Mouse (Mus musculus): Measurements from ENCODE around the gene P2ry14. TPM values are rescaled to one million over a fixed set of nuclear protein-coding genes. Genes with fewer than 3 reads are reported as not detected.

P2ry14 gene
- total and polyA plus RNA-seq, 3 experiments: 0.08 to 0.13 TPM; not detected in 1

DNA sequence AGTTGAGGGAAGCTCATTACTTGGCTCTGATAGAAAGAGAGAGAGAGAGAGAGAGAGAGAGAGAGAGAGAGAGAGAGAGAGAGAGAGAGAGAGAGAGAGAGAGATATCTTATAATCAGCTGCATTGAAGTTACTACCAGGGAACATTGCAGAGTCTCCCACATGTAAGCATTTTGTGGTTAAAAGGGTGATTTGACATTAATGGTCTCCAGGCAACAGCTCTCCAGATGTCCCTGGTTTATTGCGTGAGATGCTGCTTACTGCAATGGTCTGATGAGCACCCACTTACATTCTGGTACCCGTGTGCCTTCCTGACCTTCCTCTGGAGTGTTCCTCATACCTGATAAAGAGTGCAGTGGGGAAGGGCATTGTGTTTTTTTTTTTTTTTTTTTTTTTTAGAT lies 1.5 kb upstream of the P2ry14 start:
- H3K27ac ChIP-seq (ENCODE audit: control insufficient read depth, low read depth, low read length): no peak overlapping the region
- no peaks in the 10 kb centered on the region for H3K9me3 ChIP-seq (replicated peaks; ENCODE audit: insufficient read depth, low read length)
- no peak overlapping the region for H3K9ac ChIP-seq (ENCODE audit: control insufficient read depth, low read depth, low read length, poor library complexity, severe bottlenecking)
- peaks cover 10 to 11% of the 10 kb centered on the region in 2 experiments; a peak in 3 of 4 replicates for H3K4me1 ChIP-seq (ENCODE audit: control insufficient read depth in 1 of 2, insufficient read depth in 2 of 2, low read length in 2 of 2)
- TF ChIP-seq JUND (IDR thresholded peaks at IDR 0.05; ENCODE audit: low read depth, low read length) (peak; percentile 76; the same call in 1 of the 2 replicates), CHD2 (IDR thresholded peaks at IDR 0.05; ENCODE audit: low read length) (no peak), ETS1 (IDR thresholded peaks at IDR 0.05; ENCODE audit: low read depth, low read length) (no peak)
- H3K27me3 ChIP-seq (ENCODE audit: control insufficient read depth in 1 of 2, insufficient read depth in 2 of 2, low read length in 2 of 2): no peaks in the 10 kb centered on the region
- peaks cover 0 to 21% of the 10 kb centered on the region in 2 experiments; a peak in 2 of 4 replicates for H3K36me3 ChIP-seq (ENCODE audit: control insufficient read depth in 1 of 2, insufficient read depth in 2 of 2, low read length in 2 of 2)
- DNase-seq (ENCODE audit: low read depth, low spot score): no peak
- no peaks in the 10 kb centered on the region for H3K79me2 ChIP-seq (ENCODE audit: control insufficient read depth, insufficient read depth, low read length, poor library complexity)
- H3K4me3 ChIP-seq (ENCODE audit: control insufficient read depth in 1 of 2, insufficient read depth in 1 of 2, low read depth in 2 of 2, low read length in 2 of 2): no peak overlapping the region

DNA sequence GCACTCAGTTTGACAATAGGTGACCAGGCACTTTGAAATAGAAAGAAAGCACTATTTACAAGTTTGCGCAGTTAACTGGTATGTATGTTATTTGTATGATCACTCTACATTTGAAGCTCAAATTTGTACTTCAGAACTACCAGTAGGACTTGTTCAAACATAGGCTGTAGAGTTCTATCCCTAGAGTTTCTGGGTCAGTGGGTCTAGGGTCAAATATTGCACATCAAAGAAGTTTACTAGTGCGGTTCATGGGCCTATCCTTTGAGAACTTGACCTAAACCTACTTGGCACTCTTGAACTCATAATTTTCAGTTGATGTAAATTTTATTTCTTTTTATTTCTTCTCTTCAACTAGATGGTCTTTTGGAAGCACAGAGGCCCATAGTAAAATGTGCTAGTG lies 2.8 kb downstream of the P2ry14 start:
- no peak for DNase-seq (ENCODE audit: low read depth, low spot score)
- Histone ChIP-seq H3K36me3 (ENCODE audit: control insufficient read depth in 1 of 2, insufficient read depth in 2 of 2, low read length in 2 of 2) (peaks cover 0 to 29% of the 10 kb centered on the region in 2 experiments; a peak in 2 of 4 replicates), H3K9me3 (replicated peaks; ENCODE audit: insufficient read depth, low read length) (no peaks in the 10 kb centered on the region), H3K9ac (ENCODE audit: control insufficient read depth, low read depth, low read length, poor library complexity, severe bottlenecking) (no peak overlapping the region), H3K27ac (ENCODE audit: control insufficient read depth, low read depth, low read length) (no peak overlapping the region), H3K79me2 (ENCODE audit: control insufficient read depth, insufficient read depth, low read length, poor library complexity) (no peaks in the 10 kb centered on the region), H3K4me3 (ENCODE audit: control insufficient read depth in 1 of 2, insufficient read depth in 1 of 2, low read depth in 2 of 2, low read length in 2 of 2) (no peak overlapping the region), H3K27me3 (ENCODE audit: control insufficient read depth in 1 of 2, insufficient read depth in 2 of 2, low read length in 2 of 2) (no peaks in the 10 kb centered on the region; a peak in 1 of 4 replicates), H3K4me1 (ENCODE audit: control insufficient read depth in 1 of 2, insufficient read depth in 2 of 2, low read length in 2 of 2) (peaks cover 11 to 14% of the 10 kb centered on the region in 2 experiments; a peak in 3 of 4 replicates)
- TF ChIP-seq HCFC1 (IDR thresholded peaks at IDR 0.05; ENCODE audit: low read depth, low read length): no peak

- Histone ChIP-seq H3K27me3 (ENCODE audit: control insufficient read depth in 1 of 2, insufficient read depth in 2 of 2, low read length in 2 of 2) (no peaks in the 10 kb centered on the region; a peak in 1 of 4 replicates), H3K4me3 (ENCODE audit: control insufficient read depth in 1 of 2, insufficient read depth in 1 of 2, low read depth in 2 of 2, low read length in 2 of 2) (no peak overlapping the region), H3K9me3 (replicated peaks; ENCODE audit: insufficient read depth, low read length) (no peaks in the 10 kb centered on the region), H3K79me2 (ENCODE audit: control insufficient read depth, insufficient read depth, low read length, poor library complexity) (no peaks in the 10 kb centered on the region), H3K4me1 (ENCODE audit: control insufficient read depth in 1 of 2, insufficient read depth in 2 of 2, low read length in 2 of 2) (peaks cover 11 to 14% of the 10 kb centered on the region in 2 experiments; a peak in 3 of 4 replicates), H3K9ac (ENCODE audit: control insufficient read depth, low read depth, low read length, poor library complexity, severe bottlenecking) (no peak overlapping the region), H3K27ac (ENCODE audit: control insufficient read depth, low read depth, low read length) (peak overlapping the region; percentile 23; the same call in 1 of the 2 replicates), H3K36me3 (ENCODE audit: control insufficient read depth in 1 of 2, insufficient read depth in 2 of 2, low read length in 2 of 2) (peaks cover 0 to 29% of the 10 kb centered on the region in 2 experiments; a peak in 2 of 4 replicates)
- TF ChIP-seq GATA1 (IDR thresholded peaks at IDR 0.05; ENCODE audit: low read depth, low read length) (peak; percentile 79), TCF12 (IDR thresholded peaks at IDR 0.05; ENCODE audit: low read depth, low read length) (peak; percentile 77), POLR2A (IDR thresholded peaks at IDR 0.05; ENCODE audit: control insufficient read depth in 1 of 2, insufficient read depth in 1 of 2, low read depth in 1 of 2, low read length in 2 of 2, poor library complexity in 1 of 2) (no peak), RCOR1 (IDR thresholded peaks at IDR 0.05; ENCODE audit: low read depth, low read length) (0 out of 2 replicates have a peak, but pooled peaks have one; percentile 15), ETS1 (IDR thresholded peaks at IDR 0.05; ENCODE audit: low read depth, low read length) (peak; percentile 96), EP300 (IDR thresholded peaks at IDR 0.05; ENCODE audit: low read depth in 1 of 2, low read length in 2 of 2) (peak; percentile 61 to 70; a peak in 3 of 4 replicates), GABPA (IDR thresholded peaks at IDR 0.05; ENCODE audit: low read depth, low read length) (no peak), TAL1 (IDR thresholded peaks at IDR 0.05; ENCODE audit: low read length) (peak; percentile 33), ZNF384 (IDR thresholded peaks at IDR 0.05; ENCODE audit: low read depth, low read length) (peak; percentile 22; the same call in 1 of the 2 replicates)
- peak; percentile 60 for DNase-seq (ENCODE audit: low read depth, low spot score)
Observed at GRCm38 (mm10) chr3:59149646-59150045, 3.8 kb downstream of the P2ry14 start.
